Mouse (Mus musculus): ENCODE measurements at regions not wholly inside any gene's neighbourhood (a gene's known extent, or its start where the extent isn't known, plus 50 kb on each side); places are given as distances from the start of the nearest gene placed in this dataset.
"Not testable (repeated sequence)": the region's sequence is repeated elsewhere in the genome, so short reads cannot be mapped to it uniquely, and the experiment has no call there.

DNA sequence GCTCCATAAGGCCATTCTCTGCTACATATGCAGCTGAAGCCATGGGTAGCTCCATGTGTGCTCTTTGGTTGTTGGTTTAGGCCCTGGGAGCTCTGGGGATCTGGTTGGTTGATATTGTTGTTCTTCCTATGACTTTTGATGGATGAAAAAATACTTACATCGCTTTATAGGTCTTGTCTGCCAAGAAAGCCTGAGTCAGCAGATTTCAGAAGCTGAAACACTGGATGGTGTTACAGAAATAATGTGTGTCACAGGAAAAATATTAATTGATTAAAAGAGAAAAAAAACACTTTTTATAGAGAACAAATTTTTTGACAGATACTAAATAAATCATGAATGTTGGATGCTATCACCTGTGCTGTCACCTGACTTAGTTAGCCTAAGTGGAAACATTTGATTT, 52.4 kb upstream of the Plxna2 start:
- DNase-seq (ENCODE audit: low read depth, low spot score): no peak
- 96% methylated on average over 1 of the region's 1 CpGs for WGBS

DNA sequence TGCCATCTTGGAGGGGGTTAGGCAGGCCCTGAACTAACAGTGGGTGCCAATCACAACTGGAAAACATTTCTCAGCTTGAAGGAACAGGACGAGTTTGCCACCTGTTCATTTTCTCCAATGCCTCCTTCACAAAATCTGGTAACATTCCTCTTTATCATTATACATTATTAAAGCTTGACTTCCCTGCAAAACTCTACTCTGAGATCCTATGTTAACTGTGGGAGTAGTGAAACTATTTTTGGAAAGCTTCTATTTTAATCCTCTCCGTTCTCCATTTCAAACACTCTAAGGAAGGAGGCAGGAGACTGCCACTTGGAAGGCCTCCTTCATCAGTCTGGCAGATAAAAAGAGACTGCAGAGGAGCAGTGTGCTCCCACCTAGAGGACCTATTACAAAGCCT, 54.1 kb upstream of the Plxna2 start:
- WGBS: 61% methylated on average over 2 of the region's 2 CpGs
- DNase-seq (ENCODE audit: low read depth, low spot score): no peak

DNA sequence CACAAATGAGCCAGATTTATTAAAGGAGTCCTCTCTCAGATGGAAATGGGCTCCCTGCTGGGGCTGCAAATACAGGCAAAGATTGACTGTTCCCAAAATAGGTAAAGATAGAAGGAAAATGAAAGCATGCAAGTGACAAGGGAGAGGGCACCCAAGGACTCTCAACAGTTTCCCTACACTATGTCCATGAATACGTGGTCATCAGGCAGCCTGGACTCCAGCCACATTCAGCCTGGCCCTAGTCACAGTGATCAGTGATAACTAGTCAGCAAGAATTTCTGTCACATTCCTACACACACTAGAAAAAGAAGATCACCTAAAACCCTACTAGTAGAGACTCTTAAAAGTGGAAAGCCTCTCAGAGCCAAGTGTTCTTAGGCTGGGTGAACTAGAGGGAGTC, 56.9 kb upstream of the Plxna2 start:
- DNase-seq (ENCODE audit: low read depth, low spot score): no peak
- WGBS: 67% methylated on average over 1 of the region's 1 CpGs

DNA sequence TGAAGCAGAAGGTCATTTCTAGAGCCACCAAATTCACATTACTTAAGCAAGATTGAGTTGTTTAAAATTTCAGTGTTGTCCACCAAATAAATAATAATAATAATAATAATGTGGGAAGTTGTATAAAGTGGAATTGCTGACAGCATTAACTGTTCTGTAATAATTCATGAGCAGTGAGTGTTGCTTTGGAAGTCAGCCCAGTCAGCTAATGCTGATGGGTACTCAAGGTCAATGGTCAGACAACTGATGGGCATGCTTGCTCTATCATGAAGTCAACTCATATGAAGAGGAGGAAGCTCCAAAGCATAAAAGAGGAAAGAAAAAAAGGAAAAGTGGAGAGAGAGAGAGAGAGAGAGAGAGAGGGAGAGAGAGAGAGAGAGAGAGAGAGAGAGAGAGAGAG, 69.4 kb upstream of the Plxna2 start:
- no peak for DNase-seq (ENCODE audit: low read depth, low spot score)

DNA sequence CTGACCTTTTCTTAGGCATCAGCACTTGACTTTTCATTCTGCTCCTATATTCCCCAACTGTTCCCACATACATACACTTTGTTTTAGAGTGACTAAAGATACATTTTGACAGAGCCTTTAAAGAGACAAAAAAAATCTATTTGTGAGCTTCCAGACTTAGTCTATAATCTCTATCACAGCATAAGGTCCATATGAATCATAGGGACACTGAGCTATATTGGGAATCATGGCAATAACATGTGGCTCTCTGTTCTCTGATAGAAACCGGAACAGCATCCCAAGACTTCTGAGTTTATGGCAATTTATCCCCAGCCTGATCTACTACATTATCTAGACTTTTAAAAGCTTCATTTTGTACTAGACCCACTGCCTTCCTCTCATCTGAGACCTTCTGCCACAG, 69.8 kb upstream of the Plxna2 start:
- DNase-seq (ENCODE audit: low read depth, low spot score): no peak
- 90% methylated on average over 1 of the region's 1 CpGs for WGBS

DNA sequence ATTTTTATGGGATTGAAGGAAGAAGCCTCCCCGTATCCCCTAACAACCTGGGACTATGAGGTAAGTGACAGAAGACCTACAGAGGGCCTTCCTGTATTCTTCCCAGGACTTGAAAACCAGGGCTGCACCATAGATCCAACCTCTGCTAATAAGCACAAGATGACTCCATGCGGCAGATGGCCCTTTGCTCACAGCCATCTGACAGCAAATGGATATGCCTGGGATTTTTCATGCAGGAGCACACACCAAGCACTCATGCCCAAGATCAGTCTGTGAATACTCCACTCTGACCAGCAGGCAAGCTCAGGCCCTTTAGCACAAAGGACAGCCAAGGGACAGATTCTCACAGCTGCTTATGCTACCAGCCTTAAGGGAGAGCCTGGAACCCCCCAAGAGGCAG, 77.1 kb upstream of the Plxna2 start:
- WGBS: 84% methylated on average over 2 of the region's 2 CpGs
- DNase-seq (ENCODE audit: low read depth, low spot score): no peak

DNA sequence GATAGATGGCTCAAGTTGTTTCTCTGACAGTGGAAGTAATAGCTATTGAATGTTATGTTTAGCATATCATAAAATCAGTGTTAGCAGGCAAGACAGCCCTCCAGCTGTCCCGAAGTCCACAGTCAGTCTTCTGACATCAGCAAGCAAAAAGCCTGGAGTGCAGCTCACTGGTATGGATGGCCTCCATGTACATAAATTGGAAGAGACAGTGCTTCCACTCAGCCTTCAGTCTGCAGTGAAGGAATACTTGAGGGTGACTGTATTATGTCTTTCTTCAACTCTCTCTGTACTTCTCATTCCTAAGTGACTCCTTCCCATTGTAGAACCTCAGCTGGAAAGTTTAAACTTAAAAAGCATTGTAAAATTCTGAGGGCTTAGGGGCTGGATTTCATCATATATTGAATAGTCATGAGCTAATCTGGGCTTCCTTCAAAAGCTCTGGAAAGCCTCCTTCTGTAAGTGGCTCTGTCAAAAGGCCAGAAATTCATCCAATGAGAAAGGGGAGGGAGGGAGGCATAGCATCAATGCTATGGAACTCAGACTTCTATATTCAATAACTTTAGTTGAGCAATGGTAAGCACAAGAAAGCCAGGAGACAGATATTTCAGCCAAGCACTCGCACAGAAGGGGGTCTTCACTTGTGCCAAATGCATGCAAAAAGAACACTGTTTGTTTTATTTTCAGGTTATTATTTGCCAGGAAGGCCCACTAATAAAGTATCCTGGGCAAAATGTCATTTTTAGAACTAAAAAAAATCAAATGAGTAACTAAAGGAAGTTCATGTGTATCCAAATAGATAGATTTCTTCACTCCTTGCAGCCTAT, 90.5 kb upstream of the Plxna2 start:
- WGBS: 56% methylated on average over 2 of the region's 2 CpGs

DNA sequence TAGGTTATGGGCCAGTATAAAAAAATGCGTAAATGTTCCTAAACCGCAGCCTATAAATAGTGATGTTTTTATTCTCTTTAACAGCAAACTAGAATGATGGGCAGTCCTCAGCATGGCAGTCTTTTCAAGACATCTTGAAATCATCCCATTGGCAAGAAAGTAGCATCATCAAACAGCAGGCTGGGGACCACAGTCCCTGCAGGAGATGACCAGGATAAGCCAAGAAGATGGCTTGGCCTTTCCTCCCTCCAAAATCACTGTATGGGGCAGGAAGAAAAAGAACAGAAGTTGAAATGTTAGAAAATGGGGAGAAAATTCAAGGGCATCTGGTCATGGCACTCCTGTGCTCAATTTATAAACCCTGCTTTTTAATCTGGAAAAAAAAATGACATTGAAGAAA, 93.0 kb upstream of the Plxna2 start:
- WGBS: 92% methylated on average over 2 of the region's 2 CpGs
- DNase-seq (ENCODE audit: low read depth, low spot score): no peak

More for the DNA sequence above, 90.5 kb upstream of the Plxna2 start:
- no peak for DNase-seq (ENCODE audit: low read depth, low spot score)

DNA sequence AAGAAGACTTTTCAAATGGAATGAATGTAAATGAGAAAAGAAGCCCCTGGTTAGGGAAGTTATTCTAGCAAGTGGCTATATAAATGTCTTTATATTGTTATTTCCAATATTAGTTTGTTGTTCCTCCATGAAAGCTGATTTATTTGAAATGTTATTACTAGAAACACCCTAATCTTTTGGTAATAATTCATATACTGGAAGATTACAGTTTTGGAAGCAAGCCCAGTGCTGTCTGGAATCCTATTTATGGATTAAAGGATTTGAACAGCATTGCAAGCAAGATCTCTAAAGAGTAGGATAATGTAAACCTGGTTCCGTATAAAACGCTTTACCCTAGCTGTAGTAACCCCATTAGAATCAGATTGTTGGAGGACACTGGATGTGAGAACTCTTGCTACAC, 96.8 kb upstream of the Plxna2 start:
- DNase-seq (ENCODE audit: low read depth, low spot score): no peak
- 73% methylated on average over 2 of the region's 2 CpGs for WGBS

DNA sequence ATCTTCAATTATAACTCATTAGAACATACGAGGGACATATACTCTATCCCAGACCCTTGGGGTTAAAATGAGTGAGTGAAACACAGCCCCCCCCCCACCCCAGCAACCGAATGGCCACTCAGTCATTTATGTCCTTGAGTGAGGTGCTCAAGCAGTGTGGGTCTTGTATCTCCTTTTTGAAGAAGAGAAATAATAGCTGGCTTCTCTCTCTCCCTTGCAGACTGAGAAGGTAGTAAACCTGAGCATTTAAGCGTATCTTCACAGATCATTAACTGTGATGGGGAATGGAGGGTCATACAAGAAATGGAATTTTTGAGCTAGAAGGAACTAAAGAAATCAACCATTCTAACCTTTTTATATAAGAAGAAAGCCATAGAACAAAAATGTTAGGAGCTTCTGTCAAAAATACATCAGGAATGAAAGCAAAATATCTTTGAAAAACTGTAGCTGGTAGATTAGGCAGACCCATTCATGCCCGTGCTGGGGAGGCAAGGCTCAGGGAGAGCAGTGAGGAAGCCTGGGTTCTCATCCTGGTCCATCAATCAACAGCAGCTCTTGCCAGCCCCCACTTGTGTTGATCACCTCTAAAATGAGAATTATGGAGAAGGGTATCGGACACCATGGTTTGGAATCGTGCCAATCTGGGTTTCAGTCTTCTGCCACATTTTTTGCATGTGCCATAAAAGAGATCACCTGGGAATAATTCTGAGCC, 98.4 kb upstream of the Plxna2 start:
- no peak for DNase-seq (ENCODE audit: low read depth, low spot score)
- WGBS: 75% methylated on average over 6 of the region's 6 CpGs

DNA sequence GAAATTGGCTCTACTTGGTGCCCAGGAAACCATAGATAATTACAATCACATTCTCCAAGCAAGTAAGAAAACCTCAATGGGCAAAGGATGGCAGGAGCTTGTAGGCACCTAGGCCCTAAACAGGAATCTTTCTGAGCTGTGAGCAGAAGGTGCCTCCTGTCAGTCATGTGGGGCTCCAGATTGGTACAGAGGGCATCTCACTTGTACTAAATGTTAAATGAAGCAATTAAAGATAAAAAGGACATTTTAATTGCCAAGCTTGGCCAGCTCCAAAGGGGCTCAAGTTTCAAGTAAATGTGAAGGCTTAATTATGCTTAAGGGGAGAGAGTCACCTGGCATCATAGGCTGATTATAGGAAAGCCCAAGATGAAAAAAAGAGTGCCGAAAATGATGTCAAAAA, 101.9 kb upstream of the Plxna2 start:
- WGBS: 89% methylated on average over 1 of the region's 1 CpGs
- no peak for DNase-seq (ENCODE audit: low read depth, low spot score)

DNA sequence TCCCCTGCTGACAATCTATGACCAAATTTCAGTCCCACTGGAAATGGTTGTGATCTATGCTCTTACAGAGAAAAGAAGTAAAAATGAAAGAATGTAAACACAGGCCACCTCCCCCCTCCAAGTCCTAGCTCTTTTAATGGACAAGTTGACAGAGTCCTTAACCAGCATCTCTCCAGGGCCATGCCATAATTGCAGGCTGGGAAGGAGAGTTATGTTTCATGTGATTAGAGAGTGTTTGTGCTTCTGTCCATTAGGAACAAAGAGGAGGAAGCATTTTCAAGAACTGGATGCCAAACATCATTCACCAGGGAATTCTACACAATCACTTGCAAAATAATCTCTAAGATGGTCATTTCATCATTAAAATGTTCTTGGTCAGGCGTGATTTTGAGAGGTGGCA, 109.7 kb upstream of the Plxna2 start:
- no peak for DNase-seq (ENCODE audit: low read depth, low spot score)
- WGBS: 70% methylated on average over 1 of the region's 1 CpGs

DNA sequence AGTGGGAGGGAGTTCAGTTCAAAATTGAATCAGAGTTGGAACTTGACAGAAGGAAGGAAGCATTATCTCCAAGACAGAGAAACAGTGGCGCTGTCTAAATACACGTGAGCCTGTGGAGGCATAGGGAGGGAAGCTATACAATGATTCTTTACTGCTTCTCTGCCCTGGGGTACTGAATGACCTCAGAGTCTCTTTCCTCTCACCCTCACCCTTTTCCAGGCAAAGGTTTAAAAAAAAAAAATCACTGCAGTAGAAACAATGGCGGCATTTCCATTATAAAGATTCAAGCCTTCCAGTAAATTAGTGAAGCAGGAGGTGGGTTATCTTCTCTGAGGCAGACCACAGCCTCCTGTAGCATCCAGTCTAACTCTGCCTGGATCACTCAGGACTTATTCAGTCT, 112.2 kb upstream of the Plxna2 start:
- no peak for DNase-seq (ENCODE audit: low read depth, low spot score)
- 51% methylated on average over 3 of the region's 3 CpGs for WGBS

DNA sequence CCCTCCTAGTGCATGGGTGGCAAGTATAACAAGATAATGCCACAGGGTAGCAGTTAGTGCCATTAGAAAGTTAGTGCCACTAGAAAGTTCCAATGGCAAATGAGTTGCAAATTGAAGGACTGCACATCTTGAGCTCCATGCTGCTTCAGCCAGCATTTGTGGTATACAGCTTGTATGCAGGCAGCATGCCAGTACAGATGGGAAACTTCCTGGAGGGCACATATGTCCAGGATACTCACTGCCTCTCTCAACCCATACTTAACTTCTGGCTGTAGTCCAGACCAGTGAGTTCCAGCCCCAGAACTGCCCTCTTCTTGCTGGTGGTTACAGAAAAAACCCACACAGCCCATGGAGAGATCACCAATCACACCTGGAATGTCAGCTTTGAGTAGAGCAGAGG, 113.8 kb upstream of the Plxna2 start:
- no peak for DNase-seq (ENCODE audit: low read depth, low spot score)

DNA sequence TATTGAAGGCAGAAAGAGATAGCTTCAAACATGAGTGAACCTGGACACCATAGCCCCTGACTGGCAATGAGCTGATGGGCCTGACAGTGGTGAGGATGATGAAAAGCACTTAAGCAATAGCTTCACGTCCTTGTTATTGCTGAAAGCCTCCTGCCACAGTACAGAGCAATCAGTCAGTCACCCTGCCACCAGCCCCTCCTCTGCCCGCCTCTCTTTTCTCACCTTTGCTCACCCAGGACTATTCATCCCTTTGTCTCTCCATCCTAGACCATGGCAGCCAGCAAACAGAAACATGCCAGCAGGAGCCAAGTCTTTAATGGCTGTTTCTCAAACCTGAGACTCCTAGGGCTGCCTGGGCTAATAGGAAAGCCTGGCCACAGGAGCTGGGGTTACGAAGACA, 114.5 kb upstream of the Plxna2 start:
- DNase-seq (ENCODE audit: low read depth, low spot score): no peak
- 50% methylated on average over 3 of the region's 3 CpGs for WGBS

DNA sequence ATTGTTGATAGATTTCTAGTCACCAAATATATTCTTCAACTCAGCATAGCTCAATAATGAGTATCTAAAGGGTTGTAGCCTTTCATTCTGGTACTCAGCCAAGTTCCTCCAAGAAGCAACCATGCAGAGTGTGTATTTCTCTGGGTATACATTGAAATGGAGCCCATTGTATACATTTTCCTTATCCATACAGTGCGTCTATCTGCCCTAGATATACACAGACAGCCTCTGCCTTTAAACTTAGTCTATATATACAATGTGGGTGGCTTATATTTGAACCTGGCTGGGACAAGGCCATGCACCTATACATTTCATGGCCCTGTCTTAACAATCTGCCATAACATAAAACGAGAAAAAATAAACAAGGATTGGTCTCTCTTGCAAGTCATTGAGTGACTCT, 121.6 kb upstream of the Plxna2 start:
- DNase-seq (ENCODE audit: low read depth, low spot score): no peak
- 42% methylated on average over 2 of the region's 2 CpGs for WGBS

DNA sequence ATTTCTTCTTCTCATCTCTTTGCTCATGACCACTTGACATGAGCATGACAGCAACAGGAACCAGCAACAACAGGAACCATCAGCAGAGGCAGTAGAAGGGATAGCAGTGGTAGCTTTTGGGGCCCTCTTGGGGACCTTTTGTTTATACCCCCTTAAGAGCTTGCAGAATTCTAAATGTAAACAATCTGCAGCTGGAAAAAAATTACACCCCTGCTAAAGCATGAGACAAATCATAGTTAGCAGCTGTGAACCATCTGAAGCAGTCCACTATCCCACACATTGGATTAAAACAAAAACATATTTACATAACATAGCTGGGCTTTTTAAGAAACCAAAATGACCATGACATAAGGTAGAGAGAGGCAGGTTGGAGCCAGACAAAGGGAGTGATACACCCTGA, 126.9 kb upstream of the Plxna2 start:
- DNase-seq (ENCODE audit: low read depth, low spot score): no peak

DNA sequence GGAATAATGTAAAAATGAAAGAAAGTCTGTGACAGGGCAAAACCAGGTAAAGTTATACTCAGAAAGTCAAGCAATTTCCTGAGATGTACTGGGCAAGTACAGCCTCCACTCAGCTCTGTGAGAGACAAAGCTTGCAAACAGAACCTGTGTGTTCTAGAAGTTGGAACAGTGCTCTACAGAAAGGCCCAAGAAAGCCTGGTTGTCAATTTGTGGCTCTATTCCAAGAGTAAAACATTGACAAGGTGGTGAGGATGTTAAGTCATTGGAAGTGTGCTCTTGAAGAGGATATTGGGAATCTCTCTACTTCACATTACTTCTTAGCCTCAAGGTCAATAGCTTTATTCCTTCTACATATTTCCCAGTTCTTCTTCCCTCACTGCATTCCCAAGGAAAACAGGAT, 129.9 kb upstream of the Plxna2 start:
- no peak for DNase-seq (ENCODE audit: low read depth, low spot score)

DNA sequence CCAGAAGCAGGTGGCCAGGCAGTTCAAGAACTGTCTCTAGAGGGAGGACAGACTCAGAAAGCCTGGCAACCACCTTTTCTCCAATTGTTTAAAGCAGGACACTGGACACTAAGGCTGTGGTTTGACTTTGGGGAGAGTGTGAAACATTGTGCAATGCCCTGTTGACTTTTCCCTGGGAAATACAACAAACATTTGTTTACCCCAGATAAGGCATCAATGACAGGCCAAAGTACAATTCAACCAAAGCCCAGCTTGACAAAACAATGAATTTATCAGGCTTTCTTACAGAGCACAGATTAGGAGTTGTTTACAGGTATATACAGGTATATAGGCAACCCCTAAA, 135.3 kb upstream of the Plxna2 start:
- no peak for DNase-seq (ENCODE audit: low read depth, low spot score)

DNA sequence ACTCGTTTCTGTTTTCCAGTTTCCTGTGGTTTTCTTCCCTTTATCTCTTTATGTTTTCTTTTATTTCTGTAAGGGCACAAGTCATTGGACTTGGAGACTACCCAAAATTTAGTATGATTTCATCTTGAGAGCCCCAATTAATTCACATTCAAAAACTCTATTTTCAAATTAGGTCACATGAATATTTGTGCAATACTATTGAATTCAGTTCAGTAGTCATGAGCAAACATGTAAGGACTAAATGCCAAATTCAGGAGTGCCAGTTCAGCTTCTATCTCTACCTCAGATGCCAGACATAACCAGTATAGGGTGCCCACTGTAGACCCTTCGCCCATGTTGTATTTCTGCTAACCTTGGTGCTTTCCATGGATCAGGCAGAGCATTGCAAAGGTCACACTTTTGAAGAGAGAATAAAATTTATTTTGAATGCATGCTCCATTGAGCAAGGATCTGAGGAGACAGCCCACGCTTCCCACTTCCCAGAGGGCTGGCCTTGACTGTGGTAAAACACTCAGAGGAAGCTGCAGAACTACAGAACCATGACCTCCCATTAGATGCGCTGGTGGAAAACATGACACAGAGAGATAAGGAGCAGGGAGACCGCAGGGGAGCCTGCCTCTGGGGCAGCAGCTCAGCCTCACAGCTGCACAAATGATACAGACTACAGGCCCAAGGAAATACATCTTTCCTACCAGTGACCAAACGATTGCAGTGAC, 135.9 kb upstream of the Plxna2 start:
- 60% methylated on average over 6 of the region's 6 CpGs for WGBS
- DNase-seq (ENCODE audit: low read depth, low spot score): no peak

DNA sequence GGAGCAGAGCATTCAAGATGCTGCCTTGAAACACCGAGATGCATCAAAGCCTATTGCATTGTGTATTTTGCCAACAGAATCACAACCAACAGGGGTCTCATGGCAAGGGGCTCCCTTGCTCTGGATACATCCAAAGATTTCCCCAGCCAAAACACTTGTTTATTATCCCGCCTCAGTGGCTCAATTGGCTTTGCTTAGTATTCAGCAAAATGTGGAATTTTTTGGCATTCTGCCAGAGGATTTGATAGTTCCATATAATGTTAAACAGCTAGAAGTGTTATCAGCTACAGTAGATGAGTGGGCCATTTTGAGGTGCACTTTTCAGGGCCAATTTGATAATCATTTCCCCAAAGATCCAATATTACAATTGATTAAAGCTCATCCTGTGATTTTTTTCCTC, 146.7 kb upstream of the Plxna2 start:
- WGBS: 86% methylated on average over 2 of the region's 2 CpGs
- DNase-seq (ENCODE audit: low read depth, low spot score): not testable (repeated sequence)

All from large intestine, adult 2 months (tissue).